Mouse (Mus musculus) spleen, adult 2 months (tissue): ENCODE data around the gene Inka2.

Experiments
- CTCF ChIP-seq: fragments of 200-500 bp; IDR thresholded peaks from 2 replicates; pipeline ENCODE4 v1.5.1; 2011; ENCODE audit warnings: mild to moderate bottlenecking, inconsistent platforms; ENCODE audit not compliant: insufficient read depth, insufficient read length, insufficient replicate concordance; ENCODE audit errors: extremely low read depth
- POLR2A ChIP-seq: fragments of 200-500 bp; IDR thresholded peaks from 2 replicates; pipeline ENCODE4 v1.6.1; 2011; ENCODE audit warnings: low read depth, low read length, inconsistent platforms

GRCm38 (mm10) chr3:105721681-105722201, 17.3 kb downstream of the Inka2 start:
- TF ChIP-seq CTCF, result no peak
- TF ChIP-seq POLR2A, result no peak
